Mouse (Mus musculus) gastrocnemius, postnatal 14 days (tissue): Measurements from ENCODE around the gene Hoxb1. TPM values are rescaled to one million over a fixed set of nuclear protein-coding genes. Genes with fewer than 3 reads are reported as not detected.

Experiments
- DNase-seq: peaks from one replicate; pipeline ENCODE4 v3.0.0; 2021; ENCODE audit warnings: mixed read lengths
- intact Hi-C: fragments of 180-260 bp; cut with DNase I; formaldehyde crosslinking; loops from one replicate; pipeline ENCODE4 v1.15.1; 2025; ENCODE audit warnings: low total_unique reads
- total RNA-seq, 2 experiments: library from RNA; stranded (reverse); gene quantifications; 2 replicates each; pipeline ENCODE4 v1.2.3; 2021

Hoxb1 gene
- total RNA-seq, 2 experiments from 2014 or later, result not detected

GRCm38 (mm10) chr11:96348141-96348928 is 17.2 kb upstream of the Hoxb1 start:
- intact Hi-C loops, result no loop called here
- no peak for DNase-seq

DNA sequence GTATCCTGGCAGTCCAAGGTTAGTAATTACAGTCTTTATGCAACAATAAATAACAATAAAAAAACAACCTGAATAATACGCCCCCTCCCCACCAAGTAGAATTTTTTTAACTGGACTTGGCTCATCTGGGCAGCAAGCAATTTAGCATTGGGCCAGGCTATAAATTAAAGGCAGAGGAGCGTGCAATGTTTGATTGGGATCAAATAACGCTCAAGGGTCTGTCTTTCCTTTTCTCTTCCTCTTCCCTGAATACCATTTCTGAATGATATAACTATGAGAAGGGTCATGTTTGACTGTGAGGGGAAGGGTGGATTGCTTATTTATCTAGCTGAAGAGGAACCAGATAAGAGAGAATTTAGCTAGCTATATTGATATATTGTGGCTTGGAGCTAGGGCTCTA is 16.6 kb upstream of the Hoxb1 start:
- intact Hi-C loops, result no loop called here
- DNase-seq, result no peak

DNA sequence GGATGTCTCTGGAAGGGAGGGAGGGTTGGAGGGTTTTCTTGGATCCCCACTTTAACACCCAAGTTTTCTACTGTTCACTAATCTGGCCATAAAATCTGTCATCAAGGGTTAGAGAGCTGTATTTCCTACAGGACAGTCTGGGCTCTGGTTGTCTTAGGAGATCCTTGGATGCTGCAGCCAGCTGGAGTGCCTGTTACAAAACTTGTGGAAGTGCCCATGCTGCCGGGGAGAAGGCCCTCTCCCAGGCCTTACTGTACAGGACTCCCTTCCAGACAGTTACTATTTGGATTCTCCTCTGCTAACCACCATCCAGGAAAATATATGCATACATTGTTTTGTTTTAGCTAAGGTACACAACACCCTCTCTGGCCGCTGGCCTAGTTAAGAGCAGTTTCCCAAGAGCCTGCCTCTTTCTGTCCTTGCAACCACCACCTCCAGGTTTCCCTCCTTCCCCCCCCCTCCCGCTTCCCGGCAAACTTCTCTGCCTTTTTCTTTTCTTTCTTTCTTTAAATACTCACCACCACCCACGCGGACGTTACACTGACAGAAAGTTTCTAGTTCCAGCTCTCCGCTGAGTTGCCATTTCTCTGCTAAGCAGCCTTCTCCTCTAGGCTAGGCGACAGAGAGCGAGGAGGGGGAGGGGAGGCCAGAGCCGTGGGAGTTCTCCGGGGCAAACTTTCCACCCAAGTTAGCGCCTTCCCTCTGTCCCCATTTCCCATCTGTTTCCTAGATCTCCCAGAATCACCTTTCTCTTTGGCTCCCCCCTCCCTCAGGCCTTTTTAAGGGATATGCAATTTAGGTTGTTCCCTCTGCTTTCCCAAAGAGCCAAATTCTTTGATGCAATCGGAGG is 15.8 kb upstream of the Hoxb1 start:
- intact Hi-C loops, result no loop called here
- no peak for DNase-seq

- no peak for DNase-seq
- intact Hi-C loops, result no loop called here
Measured at GRCm38 (mm10) chr11:96350341-96350624, 15.3 kb upstream of the Hoxb1 start, which contains the start of gene Hoxb2. TSS of gene Hoxb2 (plus strand) at chr11:96350525.

GRCm38 (mm10) chr11:96350791-96351190 is 14.8 kb upstream of the Hoxb1 start:
- DNase-seq, result no peak
- intact Hi-C loops, result no loop called here

DNA sequence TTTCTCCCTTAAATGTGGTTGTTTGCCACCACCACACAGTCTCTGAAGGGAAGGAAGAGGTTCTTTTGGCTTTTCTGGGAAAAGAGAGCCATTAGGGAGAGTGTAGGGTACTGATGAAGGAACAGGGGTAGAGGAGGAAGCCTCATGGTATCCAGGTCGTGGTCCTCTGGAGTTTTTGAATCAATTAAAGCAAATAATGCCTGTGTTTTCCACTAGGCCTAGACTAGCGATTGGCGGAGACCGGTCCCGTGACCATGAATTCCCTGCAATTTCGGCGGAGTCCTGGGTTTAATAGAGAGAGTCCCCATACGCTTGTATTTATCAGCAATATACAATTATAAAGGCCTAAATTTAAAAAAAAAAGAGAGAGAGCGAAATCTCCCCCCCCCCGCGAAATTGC is 14.2 kb upstream of the Hoxb1 start:
- intact Hi-C loops, result no loop called here

DNA sequence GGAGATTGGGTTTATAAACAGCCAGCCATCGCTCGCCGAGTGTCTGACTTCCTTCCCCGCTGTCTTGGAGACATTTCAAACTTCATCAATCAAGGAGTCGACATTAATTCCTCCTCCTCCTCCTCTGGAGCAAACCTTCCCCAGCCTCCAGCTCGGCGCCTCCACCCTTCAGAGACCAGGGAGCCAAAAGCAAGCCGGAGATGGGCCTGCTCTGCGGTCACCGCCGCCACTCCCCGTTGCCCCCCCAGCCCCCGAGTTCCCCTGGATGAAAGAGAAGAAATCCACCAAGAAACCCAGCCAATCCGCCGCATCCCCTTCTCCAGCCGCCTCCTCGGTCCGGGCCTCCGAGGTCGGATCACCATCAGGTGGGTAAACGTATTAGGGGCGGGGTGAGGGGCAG is 13.7 kb upstream of the Hoxb1 start:
- no peak for DNase-seq
- intact Hi-C loops, result no loop called here

More for the DNA sequence above, 14.2 kb upstream of the Hoxb1 start:
- DNase-seq, result no peak

GRCm38 (mm10) chr11:96352691-96353521 is 12.6 kb upstream of the Hoxb1 start:
- DNase-seq, result no peak
- intact Hi-C loops, result no loop called here

DNA sequence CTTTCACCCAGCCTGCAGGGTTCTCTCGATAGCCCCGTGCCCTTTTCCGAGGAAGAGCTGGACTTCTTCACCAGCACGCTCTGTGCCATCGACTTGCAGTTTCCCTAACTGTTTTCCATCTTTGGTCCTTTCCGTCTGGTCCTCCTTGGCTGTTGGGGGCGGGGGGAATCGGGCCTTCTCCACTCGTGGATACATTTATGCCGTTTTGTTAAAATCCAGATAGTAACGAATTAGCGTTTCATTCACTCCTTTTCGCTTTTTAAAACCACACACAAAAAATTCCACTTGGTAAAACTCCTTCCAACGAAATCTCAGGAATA is 12.1 kb upstream of the Hoxb1 start:
- no peak for DNase-seq
- intact Hi-C loops, result no loop called here

DNA sequence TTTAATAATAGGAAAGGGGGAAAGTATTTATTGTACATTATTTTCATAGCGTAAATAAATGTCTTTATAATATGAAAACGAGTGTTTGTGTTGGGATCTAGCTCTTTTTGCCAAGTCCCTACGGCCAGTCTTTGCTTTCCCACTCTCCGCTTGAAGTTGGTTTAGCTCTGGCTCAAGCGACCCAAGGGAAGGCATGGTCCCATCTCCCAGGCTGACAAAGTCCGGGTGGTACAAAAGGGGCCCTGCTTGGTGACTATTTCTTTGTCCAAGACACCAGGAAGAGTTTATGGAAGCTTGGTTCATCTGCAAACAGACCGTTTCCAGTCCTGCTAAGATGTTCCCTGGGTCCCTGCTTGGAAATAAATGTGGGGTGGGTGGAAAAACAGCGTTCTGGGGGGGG is 11.6 kb upstream of the Hoxb1 start:
- DNase-seq, result no peak
- intact Hi-C loops, result no loop called here

- intact Hi-C loops, result no loop called here
- no peak for DNase-seq
Measured at GRCm38 (mm10) chr11:96354376-96354775, 11.2 kb upstream of the Hoxb1 start.

DNA sequence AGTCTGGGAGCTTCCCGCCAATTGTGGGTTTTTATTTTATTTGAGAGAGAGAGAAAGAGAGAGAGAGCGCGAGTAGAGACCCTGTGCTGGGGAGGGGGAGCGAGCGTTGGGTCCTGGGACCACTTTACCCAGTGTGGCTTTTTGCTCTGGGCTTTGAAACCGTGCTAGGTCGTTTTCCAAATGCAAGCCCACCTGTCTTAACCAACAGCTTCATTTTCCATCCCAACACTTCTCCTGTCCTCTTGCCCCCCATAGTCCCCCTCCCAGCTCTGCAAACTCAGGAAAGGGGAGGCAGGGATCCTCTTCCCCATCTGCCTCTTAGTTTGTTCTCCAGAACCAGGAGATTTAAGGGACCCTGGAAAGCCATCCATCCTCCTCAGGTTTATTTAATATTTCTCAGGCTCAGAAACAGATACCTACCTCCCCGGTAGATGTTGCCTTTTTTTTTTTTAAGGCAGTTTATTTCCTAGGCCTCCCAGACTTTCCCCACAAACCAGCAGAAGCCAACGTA is 10.7 kb upstream of the Hoxb1 start:
- DNase-seq, result no peak
- intact Hi-C loops, result no loop called here

DNA sequence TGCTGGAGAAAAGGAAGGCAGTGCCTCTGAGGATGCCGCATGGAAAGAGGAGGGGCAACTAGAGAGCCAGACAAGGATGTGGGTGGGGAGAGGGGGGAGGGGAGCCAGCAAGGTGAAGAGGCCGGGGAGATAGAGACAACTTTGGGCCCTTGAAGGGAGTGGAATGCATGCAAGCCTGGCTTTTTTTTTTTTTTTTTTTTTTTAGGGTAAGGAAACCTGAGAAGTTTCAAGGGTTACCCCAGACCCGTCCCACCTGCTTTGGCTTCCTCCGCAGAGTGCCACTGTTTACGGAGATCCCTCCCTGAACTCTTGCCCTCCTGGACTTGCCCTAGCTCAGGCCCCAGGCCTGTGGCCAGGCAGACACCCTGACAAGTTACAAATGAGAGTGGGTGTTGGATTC is 1.7 kb upstream of the Hoxb1 start:
- intact Hi-C loops, result no loop called here

GRCm38 (mm10) chr11:96366092-96367041 is 815 bp downstream of the Hoxb1 start:
- DNase-seq, result no peak
- intact Hi-C loops, result no loop called here

More for the DNA sequence above, 1.7 kb upstream of the Hoxb1 start:
- no peak for DNase-seq

- intact Hi-C loops, result no loop called here
- DNase-seq, result no peak
Measured at GRCm38 (mm10) chr11:96367141-96367540, 1.6 kb downstream of the Hoxb1 start.

DNA sequence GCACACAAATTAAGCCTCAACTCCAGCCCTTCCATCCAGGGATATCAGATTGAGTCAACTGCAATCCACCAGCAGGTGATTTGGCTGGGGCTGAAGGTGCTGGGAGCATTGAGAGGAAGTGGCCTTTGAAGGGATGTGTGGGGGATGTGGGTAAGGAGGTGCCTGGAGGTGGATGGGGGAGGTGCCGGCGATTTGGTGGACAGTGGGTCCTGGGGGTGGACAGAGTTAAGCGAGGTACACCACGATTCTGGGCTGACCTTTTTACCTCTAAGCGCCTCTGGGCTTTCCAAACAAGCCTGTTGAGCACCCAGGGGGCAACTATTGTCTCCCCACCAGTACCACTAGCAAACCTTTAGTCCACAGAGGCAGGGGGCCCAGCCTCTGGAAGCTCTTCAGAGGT is 3.1 kb downstream of the Hoxb1 start:
- intact Hi-C loops, result no loop called here
- no peak for DNase-seq

DNA sequence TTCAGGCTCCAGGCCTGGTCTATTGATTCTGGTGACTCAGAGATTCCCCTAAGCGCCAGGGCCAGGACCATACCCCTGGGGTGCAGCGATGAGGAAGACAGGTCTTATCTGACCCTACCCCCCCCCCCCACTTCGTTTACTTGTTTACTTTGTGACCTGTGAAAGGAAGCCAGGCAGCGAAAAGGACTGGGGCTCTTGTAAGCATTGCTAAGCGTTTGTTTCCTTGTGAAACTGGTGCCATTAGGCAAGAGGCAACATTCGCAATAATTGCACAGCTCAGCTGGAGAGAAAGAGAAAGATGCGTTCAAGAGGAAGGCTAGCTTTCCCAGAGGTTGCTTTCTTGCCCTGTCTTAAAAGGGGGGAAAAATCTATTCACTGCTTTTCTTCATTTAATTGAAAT is 3.6 kb downstream of the Hoxb1 start:
- DNase-seq, result no peak

GRCm38 (mm10) chr11:96371726-96372125 is 6.2 kb downstream of the Hoxb1 start:
- DNase-seq, result no peak
- intact Hi-C loops, result no loop called here

More for the DNA sequence above, 3.6 kb downstream of the Hoxb1 start:
- intact Hi-C loops, result no loop called here

GRCm38 (mm10) chr11:96372519-96372918 is 7.0 kb downstream of the Hoxb1 start:
- intact Hi-C loops, result no loop called here
- DNase-seq, result no peak
